Mouse (Mus musculus) thymus, adult 2 months (tissue): Measurements from ENCODE around the gene Zc3h4. TPM values are rescaled to one million over a fixed set of nuclear protein-coding genes. Genes with fewer than 3 reads are reported as not detected.
A peak's percentile ranks its signal among the peaks of the same experiment; 100 is the strongest.

Experiments
- DNase-seq: peaks from one replicate; pipeline ENCODE4 v3.0.0; 2021
- H3K27ac ChIP-seq: fragments of 200-500 bp; 2 replicates; pipeline ENCODE4 v1.5.1; 2012; ENCODE audit warnings: low read length, control low read depth; ENCODE audit not compliant: control insufficient read depth, insufficient read depth
- H3K27me3 ChIP-seq: fragments of 200-500 bp; 2 replicates; pipeline ENCODE4 v1.6.1; 2012; ENCODE audit warnings: mild to moderate bottlenecking, low read length, moderate library complexity, mixed read lengths; ENCODE audit not compliant: control insufficient read depth, insufficient read depth
- H3K36me3 ChIP-seq: fragments of 200-500 bp; 2 replicates; pipeline ENCODE4 v1.6.1; 2012; ENCODE audit warnings: mild to moderate bottlenecking, low read length, moderate library complexity; ENCODE audit not compliant: control insufficient read depth, insufficient read depth
- H3K4me1 ChIP-seq: fragments of 200-500 bp; replicated peaks from 2 replicates; pipeline ENCODE4 v1.6.1; 2012; ENCODE audit warnings: low read length; ENCODE audit not compliant: control insufficient read depth, insufficient read depth
- H3K4me3 ChIP-seq: fragments of 200-500 bp; 2 replicates; pipeline ENCODE4 v1.5.1; 2012; ENCODE audit warnings: mild to moderate bottlenecking, low read length, control low read depth, moderate library complexity; ENCODE audit not compliant: control insufficient read depth, insufficient read depth
- CTCF ChIP-seq: fragments of 200-500 bp; IDR thresholded peaks from 2 replicates; pipeline ENCODE4 v1.5.1; 2012; ENCODE audit warnings: mild to moderate bottlenecking, control low read depth, low read length, moderate library complexity, borderline replicate concordance; ENCODE audit not compliant: control insufficient read depth, poor library complexity, insufficient read depth; ENCODE audit errors: extremely low read depth
- POLR2A ChIP-seq: fragments of 200-500 bp; IDR thresholded peaks from 2 replicates; pipeline ENCODE4 v1.6.1; 2012; ENCODE audit warnings: mild to moderate bottlenecking, low read length, control low read depth, moderate library complexity; ENCODE audit not compliant: control insufficient read depth, poor library complexity, insufficient read depth; ENCODE audit errors: extremely low read depth
- WGBS: fragments of 180-500 bp; shearing (Covaris S2); methylation state at CpG from one replicate; pipeline ENCODE4 v1.1.7; 2018; 5-methylcytosine and 5-hydroxymethylcytosine counted together
- polyA plus RNA-seq: library from polyadenylated mRNA; depleted of rRNA; stranded (reverse); fragments of >200 nt; gene quantifications from 2 replicates; pipeline ENCODE4 v1.2.3, GENCODE M21; 2012

Gene Zc3h4
- polyA plus RNA-seq, 1 experiment: 81.3 TPM

- no peak overlapping the region for H3K4me3 ChIP-seq
- H3K27me3 ChIP-seq: no peaks in the 10 kb centered on the region
- DNase-seq: no peak
- 98% methylated on average over 3 of the region's 3 CpGs for WGBS
- no peak overlapping the region for H3K27ac ChIP-seq
- H3K4me1 ChIP-seq: peaks cover 24% of the 10 kb centered on the region
- TF ChIP-seq POLR2A (no peak), CTCF (no peak)
- H3K36me3 ChIP-seq: no peaks in the 10 kb centered on the region
Observed at GRCm38 (mm10) chr7:16406978-16407377, 6.3 kb downstream of the Zc3h4 start.

GRCm38 (mm10) chr7:16411100-16411499 lies 10.4 kb downstream of the Zc3h4 start:
- no peaks in the 10 kb centered on the region for H3K27me3 ChIP-seq
- peaks cover 4% of the 10 kb centered on the region for H3K4me1 ChIP-seq
- H3K27ac ChIP-seq: no peak overlapping the region
- DNase-seq: no peak
- H3K4me3 ChIP-seq: no peak overlapping the region
- H3K36me3 ChIP-seq: no peaks in the 10 kb centered on the region
- TF ChIP-seq CTCF: no peak
- no peak for TF ChIP-seq POLR2A
- 91% methylated on average over 5 of the region's 5 CpGs for WGBS

DNA sequence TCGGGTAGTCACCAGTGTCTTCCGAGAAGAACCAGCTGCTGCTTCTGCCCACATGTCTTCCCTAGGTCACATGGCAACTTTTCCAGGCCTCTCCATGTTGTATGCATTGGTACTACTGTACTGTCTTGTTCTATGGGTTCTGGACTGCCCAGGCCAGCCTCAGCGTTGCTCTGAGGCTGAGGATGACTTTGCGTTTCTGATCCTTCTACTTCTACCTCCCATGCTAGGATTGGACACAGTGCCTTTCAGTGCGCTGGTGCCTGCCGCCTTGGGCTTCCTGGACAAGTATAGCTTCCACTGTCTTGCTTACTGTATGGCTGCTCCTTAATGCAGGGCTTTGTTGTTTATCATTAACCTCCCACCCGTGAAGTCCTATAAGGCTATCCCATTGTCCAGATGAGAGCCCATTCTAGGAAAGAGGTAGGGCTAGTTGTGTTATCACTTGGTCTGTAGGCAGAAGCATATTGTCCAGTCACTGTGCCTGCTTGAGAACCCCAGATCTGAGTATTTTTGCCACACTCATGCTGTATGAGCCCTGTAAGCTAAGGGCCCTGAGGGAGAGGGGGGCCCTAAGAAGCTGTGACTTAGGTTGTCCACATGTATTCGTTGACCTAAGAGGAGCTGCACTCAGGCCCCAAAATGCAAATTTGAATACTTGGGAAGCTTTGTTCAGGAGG lies 11.6 kb downstream of the Zc3h4 start:
- DNase-seq: no peak
- peaks cover 10% of the 10 kb centered on the region for H3K36me3 ChIP-seq
- TF ChIP-seq POLR2A (no peak), CTCF (no peak)
- 88% methylated on average over 8 of the region's 8 CpGs for WGBS
- no peak overlapping the region for H3K27ac ChIP-seq
- H3K4me3 ChIP-seq: no peak overlapping the region
- H3K4me1 ChIP-seq: no peaks in the 10 kb centered on the region
- no peaks in the 10 kb centered on the region for H3K27me3 ChIP-seq

DNA sequence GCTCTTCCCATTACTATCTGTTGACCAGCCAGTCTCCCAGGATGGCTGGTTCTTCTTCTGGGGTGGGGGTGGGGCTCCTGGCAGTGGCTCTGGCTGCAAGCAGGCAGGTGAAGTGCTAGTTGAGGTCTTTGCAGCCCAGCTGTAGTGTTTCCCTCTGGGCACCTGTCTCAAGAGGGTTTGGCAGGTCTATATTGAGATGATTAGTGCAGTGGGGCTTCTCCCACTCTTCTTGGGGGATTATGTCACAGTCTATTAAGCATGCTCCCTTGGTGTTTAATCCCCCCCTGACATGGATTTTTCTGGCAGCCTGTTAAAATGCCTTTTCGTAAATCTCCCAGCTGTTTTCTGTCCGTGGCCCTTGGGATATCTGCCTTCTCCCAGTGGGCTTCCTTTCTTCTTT lies 12.2 kb downstream of the Zc3h4 start:
- WGBS: 97% methylated on average over 2 of the region's 2 CpGs
- no peak for DNase-seq
- no peak overlapping the region for H3K4me3 ChIP-seq
- H3K27ac ChIP-seq: no peak overlapping the region
- no peaks in the 10 kb centered on the region for H3K27me3 ChIP-seq
- H3K4me1 ChIP-seq: no peaks in the 10 kb centered on the region
- peaks cover 16% of the 10 kb centered on the region for H3K36me3 ChIP-seq
- TF ChIP-seq POLR2A (no peak), CTCF (no peak)

- no peak for DNase-seq
- 97% methylated on average over 3 of the region's 3 CpGs for WGBS
- H3K4me1 ChIP-seq: no peaks in the 10 kb centered on the region
- TF ChIP-seq CTCF: no peak
- no peak for TF ChIP-seq POLR2A
- H3K27ac ChIP-seq: peak overlapping the region; percentile 38; the same call in 1 of the 2 replicates
- no peaks in the 10 kb centered on the region for H3K27me3 ChIP-seq
- peaks cover 41% of the 10 kb centered on the region for H3K36me3 ChIP-seq
- H3K4me3 ChIP-seq: no peak overlapping the region
Observed at GRCm38 (mm10) chr7:16415426-16415825, 14.7 kb downstream of the Zc3h4 start.

- no peak for DNase-seq
- TF ChIP-seq CTCF: no peak
- no peak for TF ChIP-seq POLR2A
- no peak overlapping the region for H3K4me3 ChIP-seq
- no peaks in the 10 kb centered on the region for H3K4me1 ChIP-seq
- H3K27ac ChIP-seq: no peak overlapping the region
- H3K27me3 ChIP-seq: no peaks in the 10 kb centered on the region
- 90% methylated on average over 10 of the region's 10 CpGs for WGBS
- H3K36me3 ChIP-seq: peaks cover 59% of the 10 kb centered on the region
Observed at GRCm38 (mm10) chr7:16417141-16417771, 16.5 kb downstream of the Zc3h4 start.

GRCm38 (mm10) chr7:16418713-16419112 lies 18.0 kb downstream of the Zc3h4 start:
- TF ChIP-seq POLR2A: no peak
- no peak for TF ChIP-seq CTCF
- H3K27ac ChIP-seq: no peak overlapping the region
- H3K4me3 ChIP-seq: no peak overlapping the region
- H3K4me1 ChIP-seq: no peaks in the 10 kb centered on the region
- no peak for DNase-seq
- H3K36me3 ChIP-seq: peaks cover 73% of the 10 kb centered on the region
- WGBS: 93% methylated on average over 5 of the region's 5 CpGs
- no peaks in the 10 kb centered on the region for H3K27me3 ChIP-seq
